Mouse (Mus musculus) kidney, adult 8-10 months (tissue): ENCODE data around the gene Olfr1162.
"Not testable (repeated sequence)": the region's sequence is repeated elsewhere in the genome, so short reads cannot be mapped to it uniquely, and the experiment has no call there.

Experiments
- DNase-seq, 2 experiments: peaks; one replicate each; pipeline ENCODE4 v3.0.0; 2022

Gene Olfr1162

DNA sequence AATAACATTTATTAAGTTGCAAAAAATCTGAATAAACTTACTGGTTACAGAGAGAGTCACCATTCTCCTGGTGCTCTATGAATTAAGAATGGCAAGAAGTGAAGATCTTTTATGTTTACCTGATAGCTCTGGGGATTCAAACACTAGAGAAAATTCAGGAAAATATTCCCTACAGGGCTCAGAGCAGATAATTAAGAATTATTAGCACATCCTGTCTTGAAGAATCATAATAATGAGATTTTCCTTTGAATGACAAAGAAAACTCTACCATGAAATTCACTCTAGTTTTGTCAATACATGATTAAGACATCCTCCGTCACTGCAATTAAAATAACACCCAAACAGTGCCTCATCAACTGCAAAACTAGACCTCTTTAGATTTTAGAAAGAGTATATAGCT, at the start of gene Olfr1162:
Gene Olfr1162 (minus strand): TSS at position 101 of the 400 bp plus-strand sequence.
- DNase-seq: no peak

DNA sequence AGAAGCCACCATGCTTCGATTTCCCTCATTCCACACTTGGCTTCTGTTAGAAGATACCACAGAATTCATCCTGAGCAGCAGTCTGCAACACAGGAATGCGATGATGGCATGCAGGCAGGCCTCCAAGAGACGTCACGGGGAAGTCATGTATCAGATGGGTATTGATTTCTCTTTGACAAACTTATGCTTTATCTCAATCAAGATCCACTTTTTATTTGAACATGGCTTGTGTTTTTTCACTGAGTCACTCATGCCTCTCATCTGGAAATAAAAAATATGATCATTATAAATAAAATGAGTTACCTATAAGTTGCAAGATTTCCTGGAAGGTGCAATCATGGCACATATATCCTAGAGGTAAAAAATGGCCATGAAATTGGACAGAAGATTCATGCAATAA, 42.9 kb upstream of the Olfr1162 start, which contains the start of gene Olfr1164:
Gene Olfr1164 (minus strand): TSS at position 101 of the 400 bp plus-strand sequence.
- DNase-seq: no peak

DNA sequence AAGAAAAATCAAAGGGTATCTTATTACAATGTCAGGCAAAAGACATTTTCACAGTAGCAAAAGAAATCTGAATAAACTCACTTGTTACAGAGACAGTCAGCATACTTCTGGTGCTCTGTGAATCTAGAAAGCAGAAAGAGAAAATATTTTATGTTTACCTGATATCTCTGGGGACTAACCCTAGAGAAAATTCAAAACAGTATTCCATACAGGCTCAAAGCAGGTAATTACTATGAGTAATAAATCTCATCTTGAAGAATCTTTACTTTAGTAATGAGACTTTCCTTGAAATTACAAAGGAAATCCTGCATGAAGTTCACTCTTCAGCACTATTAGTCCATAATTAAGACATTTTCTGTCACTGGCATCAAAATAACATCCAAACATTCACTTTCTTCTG, 20.8 kb upstream of the Olfr1162 start, which contains the start of gene Olfr1163:
Gene Olfr1163 (minus strand): TSS at position 101 of the 400 bp plus-strand sequence.
- DNase-seq: no peak

DNA sequence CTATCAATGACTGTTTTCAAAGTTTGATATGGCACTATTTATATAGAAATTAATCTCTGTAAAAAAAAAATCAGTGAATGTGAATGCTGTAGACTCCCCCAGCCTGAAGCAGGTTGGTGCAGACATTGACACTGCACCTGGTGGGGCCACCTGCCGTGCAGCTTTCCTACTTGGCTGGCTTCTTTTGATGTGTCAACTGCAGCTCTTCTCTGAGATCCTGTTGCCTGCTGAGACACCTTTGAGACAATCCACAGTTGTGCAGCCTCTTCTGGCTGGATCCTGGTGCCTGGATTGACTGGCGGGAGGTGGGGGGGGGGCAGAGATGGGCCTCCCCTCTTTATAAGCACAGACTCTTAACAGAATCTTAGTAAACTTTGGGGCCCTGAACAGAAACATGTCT, 12.7 kb upstream of the Olfr1162 start:
- DNase-seq: no peak

DNA sequence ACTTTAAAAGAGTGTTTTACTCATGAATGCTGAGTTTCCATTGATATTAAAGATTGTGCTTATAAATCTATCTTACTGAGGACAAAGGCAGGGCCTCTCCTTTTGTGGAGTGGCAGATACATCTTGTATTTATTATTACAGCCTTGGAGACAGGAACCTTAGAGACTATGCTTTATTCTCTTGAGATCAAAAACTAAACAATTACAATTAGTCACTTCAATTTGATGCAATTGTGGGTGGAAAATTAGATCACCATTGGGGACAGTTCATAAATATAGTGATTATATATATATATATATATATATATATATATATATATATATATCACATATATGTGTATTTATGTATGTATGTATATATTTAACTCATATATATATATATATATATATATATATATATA, 13.3 kb downstream of the Olfr1162 start, which contains the start of gene Olfr73:
Gene Olfr73 (minus strand): TSS at position 101 of the 400 bp plus-strand sequence.
- no peak for DNase-seq

DNA sequence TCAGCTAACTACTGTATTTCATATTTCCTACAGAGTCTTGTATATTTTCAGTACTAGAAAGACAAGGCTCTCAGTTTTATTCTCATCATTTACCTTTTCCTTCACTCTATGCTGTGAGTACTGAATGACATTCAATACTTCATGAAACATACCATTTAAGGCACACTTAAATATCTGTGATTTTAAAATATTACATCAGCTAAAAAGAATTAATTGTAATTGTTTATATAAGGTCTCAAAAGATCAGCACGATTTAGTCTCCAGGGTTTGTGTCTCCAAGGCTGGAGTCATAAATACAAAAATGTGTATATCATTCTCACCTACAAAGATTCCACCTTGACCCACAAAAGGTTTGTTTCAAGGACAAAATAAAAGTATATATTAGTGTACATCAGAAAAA, 28.5 kb downstream of the Olfr1162 start, which contains the start of gene Olfr1161:
Gene Olfr1161 (plus strand): TSS at position 301 of the 400 bp plus-strand sequence.
- DNase-seq: not testable (repeated sequence)

DNA sequence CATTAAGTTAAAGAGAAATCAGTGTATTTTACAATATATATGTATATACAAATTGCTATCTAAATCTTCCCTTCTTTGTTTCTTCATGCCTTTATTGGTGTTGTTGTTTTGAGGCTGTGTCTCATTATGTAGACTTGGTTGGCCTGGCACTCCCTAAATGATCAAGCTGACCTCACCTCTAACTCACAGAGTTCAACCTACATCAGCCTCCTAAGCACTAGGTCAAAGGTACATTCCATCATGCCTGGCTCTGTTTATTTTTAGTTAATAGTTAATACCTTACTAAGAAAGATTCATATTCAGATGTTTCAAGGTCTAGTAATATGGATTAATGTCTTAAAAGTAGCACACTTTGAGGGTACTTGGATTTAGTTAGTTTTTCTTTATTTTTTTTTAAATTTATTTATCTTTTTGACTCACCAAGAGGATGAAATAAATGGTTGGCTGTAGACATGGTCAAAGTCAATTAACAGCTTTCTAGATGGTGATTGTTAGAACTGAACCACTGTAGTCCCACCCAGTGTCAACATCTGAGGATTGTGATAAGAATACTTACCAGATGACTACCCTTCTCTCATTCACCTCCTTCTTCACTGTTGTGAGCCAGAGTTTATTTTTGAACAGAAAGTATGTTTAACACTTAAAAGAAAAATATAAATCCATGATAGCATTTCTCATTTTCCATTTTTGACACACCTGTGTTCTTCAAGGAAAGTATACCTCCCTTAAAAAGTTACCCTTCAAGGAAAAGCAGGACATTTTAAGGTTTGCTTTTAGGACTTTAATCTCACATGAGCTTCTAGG, 43.2 kb downstream of the Olfr1162 start, which contains the start of gene Olfr1160:
Gene Olfr1160 (minus strand): TSS at position 754 of the 804 bp plus-strand sequence.
- DNase-seq: peak in 1 of 2 experiments; percentile 2
